Mouse (Mus musculus) liver, embryonic 14.5 days (tissue): Measurements from ENCODE around the gene Cog4.

Source experiments
- CTCF ChIP-seq: IDR thresholded peaks from 2 replicates; pipeline ENCODE4 v1.5.1; 2016; ENCODE audit warnings: antibody characterized with exemption, low read depth, control low read depth
- EP300 ChIP-seq: IDR thresholded peaks from 2 replicates; pipeline ENCODE4 v1.6.1; 2016; ENCODE audit warnings: antibody characterized with exemption, low read depth

DNA sequence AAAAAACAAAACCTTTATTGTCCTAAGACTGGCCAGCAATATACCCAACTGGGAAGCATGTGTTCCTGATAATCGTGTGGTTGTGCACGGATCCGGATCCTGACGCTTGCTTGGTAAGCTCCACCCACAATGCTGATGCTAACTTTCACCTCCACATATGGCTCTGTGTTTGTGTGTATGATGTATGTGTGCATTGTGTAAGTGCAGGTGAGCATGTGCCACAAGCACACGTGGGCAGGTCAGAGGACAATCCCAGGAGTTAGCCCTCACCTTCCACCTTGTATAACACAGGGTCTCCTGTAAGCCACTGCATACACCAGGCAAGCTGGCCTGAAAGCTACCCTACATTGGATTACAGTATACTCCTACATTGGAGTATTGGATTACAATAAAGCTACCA lies 3.2 kb upstream of the Cog4 start:
- no peak for TF ChIP-seq CTCF
- TF ChIP-seq EP300, result no peak
